Mouse (Mus musculus): ENCODE data around the gene Sh2d6.

The Sh2d6 gene

GRCm38 (mm10) chr6:72521607-72522006, at the start of gene Sh2d6:
Gene Sh2d6, minus strand, starts transcription at chr6:72521707.
- in situ Hi-C loops (cut with MboI, MseI) = loop anchor here (10.0 kb wide), 1 partner anchor 97 kb away; no protein-coding TSS in a partner anchor

DNA sequence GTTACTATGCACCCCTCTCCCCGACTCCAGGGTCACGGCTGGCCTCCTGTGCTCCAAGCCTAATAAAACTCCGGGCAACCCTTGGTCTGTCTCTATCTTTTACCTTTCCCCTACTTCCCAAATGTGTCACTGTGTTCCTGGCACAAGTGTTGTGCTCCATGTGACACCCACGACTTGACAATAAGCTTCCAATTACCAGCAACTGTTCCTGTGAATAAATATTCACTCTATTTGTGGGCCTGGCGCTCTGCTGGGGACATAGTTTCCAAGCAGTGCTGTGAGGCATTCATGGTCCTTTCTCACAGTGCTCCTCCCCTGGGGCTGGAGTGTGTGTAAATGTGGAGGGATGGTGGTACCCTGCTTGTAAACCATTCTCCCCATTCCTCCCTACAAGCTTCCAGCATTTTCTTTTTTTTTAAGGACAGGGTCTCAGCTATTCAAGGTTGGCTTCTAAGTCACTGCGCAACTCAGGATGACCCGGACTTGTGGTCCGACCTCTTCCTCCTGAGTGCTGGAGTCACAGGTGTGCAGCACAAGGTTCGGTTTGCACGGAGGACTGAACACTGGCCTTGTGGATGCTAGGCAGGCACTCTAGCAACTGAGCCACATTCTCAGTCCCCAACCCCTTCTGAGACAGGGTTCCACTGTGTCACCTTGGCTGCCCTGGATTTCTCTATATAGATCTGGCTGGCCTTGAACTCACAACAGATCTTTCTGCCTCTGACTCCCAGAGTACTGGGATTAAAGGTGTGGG, 49.3 kb upstream of the Sh2d6 start:
- in situ Hi-C loops (cut with MboI, MseI) = no loop called here

DNA sequence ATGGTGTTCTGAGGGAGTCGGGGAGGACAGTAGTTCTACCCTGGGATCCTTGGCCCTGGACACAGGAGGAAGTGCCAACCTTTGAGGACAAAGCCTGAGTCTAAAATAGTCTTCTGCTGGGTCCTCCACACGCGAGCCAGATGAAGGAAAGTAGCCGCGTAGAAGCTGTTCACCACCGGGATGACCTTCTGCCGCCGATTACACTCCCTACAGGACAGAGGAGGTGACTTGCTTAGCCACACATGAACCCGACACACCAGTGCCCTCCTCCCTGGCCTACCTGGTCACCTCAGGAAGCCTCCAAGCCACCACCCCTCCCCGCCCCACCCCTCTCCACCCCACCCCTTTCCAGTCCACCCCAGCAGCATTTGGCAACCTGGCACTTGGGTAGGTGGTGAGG, 47.2 kb upstream of the Sh2d6 start:
- in situ Hi-C loops (cut with MboI, MseI) = loop anchor here (5.0 kb wide), 1 partner anchor 141 kb away; no protein-coding TSS in a partner anchor

- in situ Hi-C loops (cut with MboI, MseI) = loop anchor here (5.0 kb wide), 1 partner anchor 140 kb away; no protein-coding TSS in a partner anchor
Observed at GRCm38 (mm10) chr6:72567508-72567907, 46.0 kb upstream of the Sh2d6 start.

DNA sequence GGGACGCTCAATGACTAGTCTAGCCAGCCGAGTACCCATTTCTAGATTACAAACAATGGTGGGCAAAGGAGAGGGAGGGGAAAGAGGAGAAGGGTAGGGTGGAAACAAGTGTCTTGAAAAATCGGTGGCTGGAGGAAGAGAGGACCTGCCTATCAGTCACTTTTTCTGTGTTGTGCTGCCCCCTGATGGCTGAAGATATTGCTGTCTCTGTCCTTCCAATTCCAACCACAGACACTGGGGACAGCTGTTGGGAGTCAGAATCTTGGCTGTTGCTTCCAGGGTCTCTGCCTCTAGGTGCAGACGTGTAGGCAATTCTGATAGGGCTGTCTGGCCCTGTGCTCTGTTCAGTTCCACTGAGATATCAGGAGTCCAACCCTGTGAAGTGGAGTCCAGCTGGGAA, 44.5 kb upstream of the Sh2d6 start:
- in situ Hi-C loops (cut with MboI, MseI) = loop anchor here (5.0 kb wide), 1 partner anchor 139 kb away; no protein-coding TSS in a partner anchor

GRCm38 (mm10) chr6:72565506-72565905, 44.0 kb upstream of the Sh2d6 start:
- in situ Hi-C loops (cut with MboI, MseI) = loop anchor here (5.0 kb wide), 1 partner anchor 138 kb away; no protein-coding TSS in a partner anchor

DNA sequence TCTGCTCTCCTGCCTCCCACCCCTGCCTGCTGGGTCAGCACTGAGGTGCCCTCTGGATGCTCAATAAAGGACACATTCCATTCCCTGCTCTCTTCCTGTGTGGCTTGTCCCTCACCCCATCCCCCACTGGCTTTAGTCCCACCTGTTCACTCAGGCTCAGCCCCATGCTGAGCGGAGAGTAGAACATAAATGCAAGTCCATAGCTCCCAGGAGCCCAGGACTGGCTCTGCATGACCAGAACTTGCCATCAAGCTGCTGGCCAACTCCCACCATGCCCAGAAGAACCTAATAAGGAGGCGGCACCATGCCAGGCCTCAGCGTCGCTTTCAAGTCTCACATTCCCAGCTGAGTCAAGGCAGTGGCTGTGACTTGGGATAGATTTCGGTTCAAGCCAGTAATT, 41.4 kb upstream of the Sh2d6 start:
- in situ Hi-C loops (cut with MboI, MseI) = no loop called here

- in situ Hi-C loops (cut with MboI, MseI) = no loop called here
Observed at GRCm38 (mm10) chr6:72562486-72562885, 41.0 kb upstream of the Sh2d6 start.

DNA sequence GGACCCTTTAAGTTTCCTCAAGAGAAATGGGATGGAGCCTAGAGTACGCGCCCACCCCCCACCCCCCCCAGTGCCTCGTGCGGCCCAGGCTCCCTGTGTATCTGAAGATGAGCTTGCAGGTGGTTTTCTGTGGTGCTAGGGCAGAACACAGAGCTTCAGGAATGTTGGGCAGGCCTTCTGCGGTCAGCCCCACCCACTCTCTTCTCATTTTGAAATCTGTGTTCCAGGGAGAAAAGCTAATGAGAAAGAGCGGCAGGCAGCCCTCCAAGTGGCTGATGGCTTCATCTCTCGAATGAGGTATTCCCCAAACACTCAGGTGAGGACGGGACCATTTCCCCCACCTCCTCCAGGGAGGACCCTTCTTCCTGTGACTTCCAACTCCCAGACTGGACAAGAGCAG, 39.3 kb upstream of the Sh2d6 start:
- in situ Hi-C loops (cut with MboI, MseI) = no loop called here

DNA sequence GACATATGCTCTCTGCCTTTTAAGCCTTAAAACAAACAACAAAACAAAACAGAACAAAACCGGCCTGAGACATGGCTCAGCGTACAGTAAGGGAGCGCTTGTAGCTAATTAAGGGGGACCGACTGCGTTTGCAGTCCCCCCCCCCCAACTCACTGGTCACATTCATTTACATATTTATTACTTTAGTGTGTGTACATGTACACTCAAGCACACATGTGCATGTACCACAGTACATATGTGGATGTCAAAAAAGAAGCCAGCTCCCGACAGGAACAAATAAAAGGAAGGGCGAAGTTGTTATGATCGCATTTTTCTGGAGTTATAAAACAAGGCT, 31.5 kb upstream of the Sh2d6 start:
- in situ Hi-C loops (cut with MboI, MseI) = no loop called here

DNA sequence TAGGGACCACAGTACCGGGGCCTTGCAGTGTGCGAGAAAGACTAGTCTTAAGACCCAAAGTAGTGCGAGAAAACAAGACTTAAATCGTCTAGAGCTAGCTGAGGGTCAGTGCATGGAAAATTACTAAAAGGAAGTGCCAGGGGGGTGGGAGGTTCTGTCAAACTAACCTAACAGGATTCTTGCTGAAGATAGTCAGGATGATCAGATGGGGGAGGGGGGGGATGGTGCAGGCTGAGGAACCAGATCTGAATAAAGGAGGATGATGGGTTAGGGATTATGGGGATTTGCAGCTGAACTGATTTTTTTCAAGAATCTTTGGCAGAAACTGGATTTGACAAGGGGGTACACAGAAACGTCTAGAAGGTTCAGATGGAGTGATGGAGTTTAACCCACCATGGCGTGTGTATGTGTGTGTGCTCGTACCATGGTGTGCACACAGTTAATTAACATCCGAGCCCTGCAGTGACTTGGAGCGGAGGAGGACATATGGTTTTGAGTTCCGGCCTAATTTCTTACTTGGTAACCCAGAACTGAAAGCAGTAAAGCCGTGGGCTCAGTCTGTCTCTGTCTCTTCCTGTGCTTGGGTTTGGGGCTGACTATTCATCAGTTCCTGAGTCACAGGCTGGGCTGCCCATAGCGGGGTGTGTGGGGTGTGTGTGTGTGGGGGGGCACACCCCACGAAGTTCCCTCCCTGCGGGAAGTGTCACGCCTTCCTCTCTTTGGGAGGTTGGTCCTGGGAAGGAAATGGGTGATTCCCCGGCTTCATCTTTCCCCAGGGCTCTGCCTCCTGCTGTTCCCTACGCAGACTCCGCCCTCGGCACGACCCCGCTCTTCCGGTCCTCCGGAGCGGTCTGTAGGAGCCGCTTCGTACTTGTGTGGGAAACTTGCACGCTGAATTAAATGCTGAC, 30.9 kb upstream of the Sh2d6 start:
- in situ Hi-C loops (cut with MboI, MseI) = no loop called here

GRCm38 (mm10) chr6:72550503-72551100, 29.1 kb upstream of the Sh2d6 start:
- in situ Hi-C loops (cut with MboI, MseI) = no loop called here

DNA sequence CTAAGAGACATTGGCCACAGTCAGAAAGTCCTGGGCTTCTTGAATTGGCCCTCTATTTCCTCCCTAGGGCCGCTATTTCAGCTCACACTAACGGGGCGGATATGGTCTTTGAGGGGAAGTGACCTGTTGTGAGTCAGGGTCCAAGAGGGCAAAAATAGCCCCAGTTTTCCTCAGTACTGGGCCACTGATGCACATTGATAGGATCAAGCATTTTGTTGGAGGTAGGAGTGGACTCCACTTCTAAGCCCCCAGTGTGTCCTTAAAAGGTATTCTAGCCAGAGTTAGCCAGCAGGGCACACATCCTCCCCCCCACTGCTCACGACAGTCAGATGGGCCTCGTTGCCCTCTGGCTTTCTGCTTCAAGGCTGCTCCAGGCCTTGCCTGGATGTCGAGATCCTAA, 28.5 kb upstream of the Sh2d6 start:
- in situ Hi-C loops (cut with MboI, MseI) = no loop called here

GRCm38 (mm10) chr6:72549041-72549580, 27.6 kb upstream of the Sh2d6 start:
- in situ Hi-C loops (cut with MboI, MseI) = no loop called here

DNA sequence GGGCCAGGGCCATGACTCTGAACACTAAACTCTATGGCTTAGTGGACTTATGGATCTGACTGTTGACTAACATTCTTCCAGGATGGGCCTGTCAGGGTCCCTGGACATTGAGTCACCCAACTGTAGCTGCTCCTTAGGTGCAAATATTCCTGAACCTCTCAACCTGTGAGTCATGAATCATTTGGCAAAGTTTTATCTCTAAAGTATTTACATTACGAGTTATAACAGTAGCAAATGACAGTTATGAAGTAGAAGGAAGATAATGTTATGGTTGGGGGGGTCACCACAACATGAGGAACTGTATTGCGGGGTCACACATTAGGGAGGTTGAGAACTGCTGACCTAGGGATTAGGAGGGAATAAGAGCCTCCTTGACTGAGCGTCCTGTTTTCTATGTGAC, 26.4 kb upstream of the Sh2d6 start:
- in situ Hi-C loops (cut with MboI, MseI) = no loop called here

- in situ Hi-C loops (cut with MboI, MseI) = no loop called here
Observed at GRCm38 (mm10) chr6:72547121-72547520, 25.6 kb upstream of the Sh2d6 start.

- in situ Hi-C loops (cut with MboI, MseI) = no loop called here
Observed at GRCm38 (mm10) chr6:72545377-72545776, 23.9 kb upstream of the Sh2d6 start.

- in situ Hi-C loops (cut with MboI, MseI) = no loop called here
Observed at GRCm38 (mm10) chr6:72544283-72544987, 22.9 kb upstream of the Sh2d6 start, which contains the start of gene Capg. Gene Capg, plus strand, starts transcription at chr6:72544391.

- in situ Hi-C loops (cut with MboI, MseI) = no loop called here
Observed at GRCm38 (mm10) chr6:72543265-72543850, 21.9 kb upstream of the Sh2d6 start.

- in situ Hi-C loops (cut with MboI, MseI) = no loop called here
Observed at GRCm38 (mm10) chr6:72538562-72539031, 17.1 kb upstream of the Sh2d6 start.

Measured in T-helper 2 cell (primary cell).